Mouse (Mus musculus): ENCODE results near the gene Pax2.
A peak's percentile ranks its signal among the peaks of the same experiment; 100 is the strongest.

Pax2 gene

DNA sequence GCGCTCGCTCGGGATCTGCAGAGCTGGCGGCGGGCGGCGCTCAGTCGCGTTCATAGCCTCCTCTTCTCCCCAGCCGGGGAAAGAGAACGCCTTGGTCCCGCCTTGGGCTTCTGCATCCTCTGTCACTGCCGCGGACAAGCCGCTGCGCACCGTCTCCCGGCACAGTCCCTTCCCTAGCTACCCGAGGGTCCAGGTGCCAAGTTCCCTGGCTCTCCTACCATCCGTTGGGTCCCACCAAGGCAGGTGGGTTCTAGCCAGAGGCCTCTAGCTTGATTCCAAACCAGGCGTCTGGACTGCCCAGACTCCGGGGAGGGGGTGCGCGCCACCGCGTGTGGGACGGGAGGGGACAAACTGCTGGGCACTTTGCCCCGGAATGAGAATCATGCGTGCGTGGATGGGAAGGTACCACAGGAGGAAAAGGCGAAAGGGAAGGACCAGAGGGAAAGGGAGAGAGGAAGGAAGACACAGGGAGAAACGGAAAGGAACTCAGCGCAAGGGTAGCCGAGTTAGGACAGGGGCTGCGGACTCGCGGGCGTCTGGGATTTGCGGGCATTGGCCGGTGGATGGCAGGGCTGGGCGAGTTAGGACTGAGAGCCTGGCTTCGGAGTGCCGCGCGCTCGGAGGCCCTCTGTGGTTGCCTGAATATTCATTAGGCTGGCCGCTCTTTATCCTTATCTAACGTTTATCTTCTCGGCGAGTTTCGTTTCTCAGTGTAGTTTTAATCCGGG is at the start of gene Pax2:
Gene Pax2, plus strand, starts transcription at position 353 of the 728 bp plus-strand sequence.
- no peak for DNase-seq (ENCODE audit: low spot score)

DNA sequence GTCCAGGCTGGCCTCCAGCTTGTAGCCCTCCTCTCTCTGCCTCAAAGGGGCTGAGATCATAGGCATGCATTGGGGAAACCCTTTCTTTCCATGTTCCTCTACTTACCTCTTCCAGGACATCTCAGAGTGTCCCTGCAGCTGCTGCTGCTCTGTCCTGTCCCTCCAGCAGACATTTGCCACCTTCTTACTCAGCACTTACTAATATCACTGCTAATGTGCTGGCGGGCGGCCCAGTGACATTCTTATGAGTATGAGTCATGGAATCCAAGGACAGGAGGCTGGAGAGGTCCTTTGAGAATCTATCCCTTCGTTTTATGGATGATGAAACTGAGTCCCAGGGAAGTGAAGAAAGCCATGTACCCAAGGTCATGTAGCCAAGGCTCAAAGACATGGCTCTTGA is 47.0 kb upstream of the Pax2 start:
- no peak for DNase-seq (ENCODE audit: low spot score)

DNA sequence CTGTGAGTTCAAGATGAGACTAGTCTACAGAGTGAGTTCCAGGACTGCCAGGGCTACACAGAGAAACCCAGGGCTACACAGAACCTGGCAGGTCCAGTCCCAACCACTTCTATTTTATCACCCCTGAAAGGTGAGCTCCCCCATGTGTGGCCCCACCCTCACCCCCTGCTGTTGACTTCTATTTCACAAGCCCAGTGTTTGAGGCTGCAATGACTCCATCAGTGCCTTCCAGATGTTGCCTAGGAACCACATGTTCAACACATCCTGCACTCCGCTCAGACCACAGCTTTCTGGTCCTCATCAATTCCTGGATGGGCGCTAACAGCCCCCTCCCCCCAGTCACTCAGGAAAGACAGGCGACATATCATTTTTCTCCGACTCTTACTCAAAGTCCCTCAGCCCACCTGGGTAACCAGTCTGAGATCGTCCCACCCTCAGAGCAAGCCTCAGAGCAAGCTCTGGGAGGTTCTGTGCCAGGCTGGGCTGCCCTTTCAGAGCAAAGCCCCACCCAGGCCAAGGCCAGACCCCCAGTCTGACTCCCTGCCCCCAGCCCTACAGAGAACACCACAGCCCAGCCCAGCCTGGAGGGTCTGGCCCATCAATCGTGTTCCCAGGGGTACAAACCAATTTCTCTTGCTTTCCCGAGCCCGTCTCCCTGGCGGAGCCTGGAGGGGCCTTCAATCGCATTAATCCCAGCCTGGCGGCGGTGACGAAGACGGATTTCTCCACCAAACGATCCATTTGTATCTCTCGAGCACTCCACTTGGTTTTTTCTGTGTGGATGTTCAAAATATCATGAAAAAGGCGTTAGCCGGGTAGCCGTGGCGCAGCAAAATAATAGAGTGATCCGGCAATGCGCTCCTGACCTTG is 38.9 kb upstream of the Pax2 start:
- no peak for DNase-seq (ENCODE audit: low spot score)

DNA sequence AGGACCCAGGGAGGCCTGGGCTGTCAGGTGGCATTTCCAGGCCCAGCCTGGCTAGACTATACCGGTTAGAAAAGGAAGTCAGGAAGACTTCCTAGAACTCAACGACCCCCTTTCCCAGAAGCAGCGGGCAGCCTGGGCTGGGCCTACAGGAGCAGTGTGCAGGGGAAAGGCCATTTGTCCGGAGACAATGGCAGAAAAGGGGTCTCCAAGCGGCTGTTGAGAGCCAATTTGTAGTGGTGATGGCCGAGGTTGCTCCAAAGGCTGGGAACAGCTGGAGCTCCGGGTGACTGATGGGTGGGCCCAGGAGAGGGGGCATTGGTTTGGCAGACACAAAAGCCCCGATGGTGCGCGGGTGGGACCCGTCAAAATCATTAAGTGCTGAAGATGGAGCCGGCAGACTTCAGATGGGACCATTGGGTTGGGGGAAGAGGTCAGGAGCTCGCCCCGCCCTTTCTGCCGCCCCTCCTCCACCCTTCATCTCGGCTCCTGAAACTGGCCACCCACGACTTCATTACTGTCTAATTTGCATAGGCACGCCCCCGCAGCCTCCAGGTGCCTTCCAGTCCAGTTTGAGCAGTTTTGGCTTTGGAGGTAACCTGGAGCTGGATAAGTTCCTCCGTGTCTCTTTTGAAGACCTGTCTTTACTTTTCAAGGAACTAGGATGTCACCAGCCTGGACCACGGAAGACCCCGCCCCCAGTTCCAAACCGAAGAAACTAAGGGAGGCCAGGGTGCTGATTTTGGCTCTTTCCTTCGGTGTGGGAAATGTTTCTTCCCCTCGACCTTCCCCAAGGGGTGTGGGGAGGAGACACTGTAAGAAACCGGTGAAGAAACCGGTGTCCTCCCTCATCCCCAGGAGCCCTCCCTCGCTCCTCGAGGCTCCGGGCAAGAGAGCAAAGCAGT is 36.3 kb upstream of the Pax2 start:
- DNase-seq (ENCODE audit: low spot score), result no peak

DNA sequence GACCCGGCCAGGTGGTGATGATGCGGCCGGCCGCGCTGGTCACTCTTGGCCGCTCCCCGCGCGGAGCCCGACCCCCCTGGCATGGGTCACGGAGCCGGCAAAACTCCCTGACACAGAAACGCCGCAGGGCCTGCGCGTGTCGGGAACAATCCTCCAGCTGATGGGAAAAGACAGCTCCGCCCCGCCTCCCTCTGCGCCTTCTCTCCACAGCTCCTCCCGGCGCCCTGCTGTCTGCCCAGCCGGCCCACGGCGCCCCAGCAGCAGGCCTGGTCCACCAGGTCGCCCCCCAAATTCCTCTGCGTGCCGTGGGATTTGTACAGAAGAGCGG is 35.7 kb upstream of the Pax2 start:
- DNase-seq (ENCODE audit: low spot score), result no peak

DNA sequence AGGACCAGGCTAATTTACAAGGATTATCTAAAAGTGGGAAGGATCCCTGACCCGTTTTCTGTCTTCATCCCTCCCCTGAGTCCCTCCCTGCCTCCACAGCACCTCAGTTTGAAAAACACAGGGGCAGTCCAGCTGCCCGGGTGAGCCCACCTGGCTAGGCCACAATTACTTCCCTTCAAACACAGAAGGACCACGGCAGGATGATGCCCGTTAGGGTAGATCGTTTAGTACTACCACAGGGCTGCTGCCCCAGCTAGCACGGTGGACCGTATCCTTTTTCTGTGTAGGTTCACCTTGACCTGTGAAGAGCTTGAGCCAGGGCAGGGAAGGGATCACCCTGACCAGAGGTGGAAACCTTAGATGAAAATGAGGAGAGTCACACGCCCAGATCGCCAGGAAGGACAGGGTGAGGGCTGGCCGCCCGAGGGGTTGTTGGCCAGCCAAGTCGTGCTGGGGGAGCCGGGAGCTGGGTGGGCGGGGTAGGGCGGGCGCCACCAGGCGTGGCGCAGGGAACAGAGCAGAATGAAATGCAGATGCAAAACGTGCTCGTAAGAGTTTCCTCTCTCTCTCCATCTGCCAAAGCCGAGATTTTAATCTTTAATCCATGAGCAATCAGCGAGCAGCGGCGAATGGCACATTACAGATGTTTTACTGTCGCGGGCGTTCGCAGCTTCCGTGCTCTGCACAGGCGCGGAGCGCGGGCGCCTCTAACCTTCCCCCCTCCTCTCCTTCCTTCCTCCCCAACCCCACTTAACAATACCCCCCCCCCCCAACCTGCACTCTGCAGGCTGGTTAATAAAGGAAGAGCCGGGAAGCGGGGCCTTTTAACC is 32.0 kb upstream of the Pax2 start:
- no peak for DNase-seq (ENCODE audit: low spot score)

DNA sequence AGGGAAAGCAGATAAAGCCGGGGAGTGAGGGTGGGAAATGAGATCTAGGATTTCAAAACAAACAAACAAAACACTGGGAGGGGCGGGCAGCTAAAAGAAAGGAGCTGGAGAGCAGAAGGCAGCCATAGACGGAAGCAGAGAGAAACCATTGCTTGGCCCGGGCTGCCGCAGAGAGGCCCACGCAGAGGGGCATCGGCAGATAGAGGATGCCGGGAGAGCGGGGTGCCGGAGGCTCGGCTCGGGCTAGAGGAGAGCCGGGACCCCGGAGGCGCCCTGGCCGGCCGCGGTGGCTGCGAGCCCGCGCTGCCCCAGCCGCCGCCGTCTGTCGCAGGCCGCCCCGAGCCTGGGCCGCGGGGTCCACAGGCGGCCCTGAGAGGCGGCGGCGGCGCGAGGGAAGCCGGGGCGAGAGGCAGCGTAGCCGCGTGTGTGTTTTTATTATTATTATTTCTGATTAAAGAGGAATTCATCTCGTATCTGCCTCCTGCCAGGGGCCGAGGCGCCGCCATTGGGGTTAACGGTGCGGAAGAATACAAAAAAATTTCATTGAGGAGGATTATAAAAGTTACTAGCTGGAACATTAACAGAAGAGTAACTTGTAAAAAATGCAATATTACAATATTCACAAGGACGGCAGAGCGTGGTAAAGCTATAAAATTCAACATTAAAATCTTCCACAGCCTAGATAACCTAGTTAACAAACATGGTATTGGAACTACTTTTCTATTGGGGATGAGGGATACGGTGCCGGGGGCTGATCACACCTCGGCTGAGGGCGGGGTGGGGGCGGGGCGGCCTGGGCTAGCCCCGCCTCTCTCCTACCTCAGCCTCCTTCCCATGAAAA is 29.7 kb upstream of the Pax2 start:
- peak; percentile 5 for DNase-seq (ENCODE audit: low spot score)

DNA sequence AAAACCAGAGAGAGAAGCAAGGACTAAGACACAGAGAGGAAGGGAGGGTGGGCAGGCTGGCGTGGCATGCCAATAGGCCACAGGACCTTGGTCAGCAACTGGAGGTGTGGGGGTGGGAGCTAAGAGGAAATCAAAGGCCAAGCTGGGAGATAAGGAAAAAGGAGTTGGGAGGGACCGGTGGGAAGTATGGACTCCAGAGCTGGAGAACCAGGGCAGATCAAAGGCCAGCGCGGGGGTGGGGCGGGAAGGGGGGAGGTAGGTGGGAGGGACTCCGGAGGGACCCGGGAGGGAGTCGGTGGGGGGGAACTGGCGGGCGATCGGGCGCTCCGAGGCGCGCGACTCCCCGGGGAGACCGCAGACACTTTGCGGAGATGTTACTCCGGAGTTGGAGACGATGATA is 21.7 kb upstream of the Pax2 start:
- DNase-seq (ENCODE audit: low spot score), result no peak

DNA sequence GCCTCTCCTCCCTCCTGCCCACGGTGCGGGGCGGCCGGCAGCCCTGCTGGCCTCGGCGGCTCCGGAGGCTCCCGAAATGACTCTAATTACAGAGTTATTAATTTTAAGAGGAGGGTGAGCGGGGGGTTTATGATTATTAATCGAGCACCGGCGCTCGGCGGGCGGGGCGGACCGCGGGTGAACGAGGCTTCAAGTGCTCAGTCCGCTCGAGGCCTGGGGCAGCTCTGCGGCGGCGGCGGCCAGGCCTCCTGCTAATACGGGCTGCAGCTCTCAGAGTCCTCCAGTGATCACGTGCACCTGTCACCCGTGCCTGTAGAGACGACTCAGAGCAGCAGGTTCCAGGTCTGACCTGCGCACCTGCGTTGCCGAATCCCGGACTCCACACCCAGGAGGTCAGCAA is 21.2 kb upstream of the Pax2 start:
- no peak for DNase-seq (ENCODE audit: low spot score)

DNA sequence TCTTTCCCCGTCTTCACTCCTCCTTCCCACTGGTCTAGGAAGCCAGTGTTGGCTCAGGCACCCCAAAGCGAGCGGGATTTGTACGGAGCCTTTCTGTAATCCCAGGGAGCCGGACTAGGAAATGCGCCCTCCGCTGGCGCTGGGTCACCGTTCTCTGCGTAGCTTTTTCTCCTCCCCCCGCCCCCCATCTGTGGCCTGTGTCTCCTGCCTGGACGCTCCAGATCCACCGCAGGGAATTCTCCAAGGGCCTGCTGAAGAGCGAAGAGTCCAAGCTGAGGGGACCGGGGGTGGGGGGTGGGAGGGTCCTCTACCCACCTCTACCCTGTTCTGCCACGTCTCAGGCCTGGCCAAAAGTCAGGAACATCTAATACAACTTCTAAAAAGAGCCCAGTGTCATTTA is 15.5 kb upstream of the Pax2 start:
- no peak for DNase-seq (ENCODE audit: low spot score)

DNA sequence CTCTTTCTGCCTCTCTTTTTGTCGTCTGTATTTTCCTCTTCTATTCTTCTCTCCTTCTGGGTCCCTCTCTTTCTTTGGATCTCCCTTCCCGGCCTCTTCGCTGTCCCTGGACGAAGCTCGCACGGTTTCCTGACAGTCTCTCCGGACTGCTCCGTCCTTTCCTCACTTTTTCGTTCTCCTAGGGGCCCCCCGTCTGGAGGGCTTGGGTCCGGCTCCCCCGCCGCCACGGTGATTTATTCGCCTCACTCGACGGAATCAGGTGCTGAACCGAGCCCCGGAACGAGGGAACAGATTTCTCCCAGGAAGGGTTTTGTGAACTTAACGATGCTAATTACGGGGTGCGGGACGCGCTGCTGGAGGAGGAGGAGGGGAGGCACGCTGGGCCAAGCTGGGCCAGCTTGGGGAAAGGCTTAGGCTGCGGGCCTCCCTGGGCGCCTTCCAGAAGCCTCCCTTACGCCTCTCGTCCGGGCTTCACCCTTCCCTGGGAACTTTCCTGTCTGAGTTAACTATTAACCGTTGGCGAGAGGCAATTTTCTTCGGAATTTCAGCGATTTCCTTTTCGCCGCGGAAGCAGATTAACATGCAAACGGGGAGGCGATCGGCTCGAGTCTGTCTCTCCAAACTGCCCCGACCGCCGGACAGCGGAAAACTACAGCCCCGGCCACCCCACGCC is 14.6 kb upstream of the Pax2 start:
- DNase-seq (ENCODE audit: low spot score), result no peak

DNA sequence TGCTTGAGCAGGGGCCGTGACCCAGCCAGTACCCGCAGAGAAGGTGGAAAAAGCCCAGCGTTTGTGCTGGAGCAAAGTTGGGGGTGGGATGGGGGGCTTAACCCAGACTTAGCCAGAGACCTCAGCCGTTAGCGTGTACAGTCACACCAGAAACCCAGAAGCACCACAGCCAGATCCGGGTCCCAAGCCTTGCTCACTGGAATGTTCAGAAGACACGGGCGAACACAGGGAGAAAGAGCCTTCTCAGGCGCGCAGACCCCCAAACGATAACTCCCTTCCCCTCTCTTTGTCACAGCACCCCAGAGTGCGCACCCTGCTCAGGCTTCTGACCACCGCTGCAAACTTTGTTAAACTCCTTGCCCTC is 14.1 kb upstream of the Pax2 start:
- no peak for DNase-seq (ENCODE audit: low spot score)

DNA sequence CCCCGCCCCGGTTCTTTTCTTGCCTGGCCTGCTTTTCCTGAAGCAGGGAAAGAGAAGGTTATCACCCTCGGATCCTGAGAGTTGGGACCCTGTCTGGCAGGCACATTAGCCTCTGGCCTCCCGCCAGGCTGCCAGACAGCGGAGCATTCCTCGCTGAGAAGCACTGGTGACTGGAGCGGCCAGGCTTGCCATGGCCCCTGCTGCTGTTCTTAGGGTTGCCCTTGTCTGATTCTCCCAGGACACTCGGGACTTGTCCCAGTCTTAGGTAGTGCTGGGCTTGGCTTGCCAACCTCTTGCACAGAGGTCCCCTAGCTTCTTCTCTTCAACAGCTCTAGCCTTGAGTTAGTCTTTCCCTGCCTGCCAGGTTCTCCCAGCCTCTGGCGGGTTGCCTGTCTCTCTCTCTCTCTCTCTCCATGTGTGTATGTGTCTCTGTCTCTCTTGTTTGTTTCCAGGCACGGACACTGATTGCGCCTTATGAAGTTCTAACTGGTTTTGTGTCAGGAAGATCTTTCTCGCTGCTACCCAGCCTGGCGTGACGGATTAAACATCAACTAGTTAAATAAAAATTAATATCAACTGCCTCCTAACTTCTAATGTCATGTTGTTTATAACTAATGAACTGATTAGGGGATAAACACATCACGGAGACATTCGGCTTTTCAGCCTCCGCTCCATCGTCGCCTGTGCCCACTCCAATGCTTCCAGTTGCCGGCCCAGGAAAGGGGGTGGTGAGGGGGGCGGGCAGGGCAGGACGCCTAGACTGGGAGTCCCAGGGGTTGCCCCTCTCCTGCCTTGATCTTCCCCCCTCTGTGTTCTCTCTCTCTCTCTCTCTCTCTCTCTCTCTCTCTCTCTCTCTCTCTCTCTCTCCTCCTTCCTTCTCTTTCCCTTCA is 13.5 kb upstream of the Pax2 start:
- DNase-seq (ENCODE audit: low spot score), result no peak

DNA sequence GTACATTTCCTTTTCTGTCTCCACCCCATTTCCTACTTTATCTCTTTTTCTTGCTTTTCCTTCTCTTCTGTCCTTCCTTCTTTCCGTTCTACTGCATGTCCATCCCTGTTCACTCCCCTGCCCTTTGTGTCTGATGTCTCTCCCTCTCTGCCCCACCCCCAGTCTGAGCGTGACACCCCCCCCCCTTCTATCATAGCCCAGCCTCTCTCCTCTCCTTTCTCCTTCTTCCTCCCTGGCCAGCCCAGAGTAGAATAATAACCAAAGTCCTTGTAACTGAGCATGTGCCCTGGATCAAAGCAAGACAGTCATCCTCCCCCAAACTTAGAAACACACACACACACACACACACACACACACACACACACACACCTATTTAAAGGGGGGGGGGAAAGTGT is 12.8 kb upstream of the Pax2 start:
- DNase-seq (ENCODE audit: low spot score), result no peak

DNA sequence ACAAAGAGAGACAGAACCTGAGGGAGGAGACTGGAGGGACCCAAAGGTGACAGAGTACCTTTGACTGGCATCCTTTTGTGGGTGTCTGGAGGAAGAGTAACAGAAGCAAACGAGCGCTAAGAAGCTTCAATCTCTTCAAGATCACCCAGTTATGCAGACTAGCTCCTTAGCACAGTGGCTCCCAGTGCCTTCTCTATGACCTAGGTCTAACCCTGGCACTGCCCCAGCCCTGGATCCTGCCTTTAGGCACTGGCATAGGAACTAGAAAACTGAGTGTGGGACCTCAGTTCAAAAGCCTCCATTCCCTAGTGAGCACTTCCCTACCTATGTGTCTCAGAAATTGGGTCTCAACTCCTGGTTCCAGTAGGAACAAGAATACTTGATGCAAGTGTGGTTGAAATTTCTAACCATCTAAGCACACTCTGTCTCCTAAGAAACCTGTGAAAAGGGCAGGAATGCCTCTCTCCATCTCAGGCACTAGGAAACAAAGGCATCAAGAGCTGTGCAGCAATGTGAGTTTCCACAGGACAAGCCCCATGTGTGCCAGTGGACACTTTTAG is 11.8 kb upstream of the Pax2 start:
- DNase-seq (ENCODE audit: low spot score), result no peak

DNA sequence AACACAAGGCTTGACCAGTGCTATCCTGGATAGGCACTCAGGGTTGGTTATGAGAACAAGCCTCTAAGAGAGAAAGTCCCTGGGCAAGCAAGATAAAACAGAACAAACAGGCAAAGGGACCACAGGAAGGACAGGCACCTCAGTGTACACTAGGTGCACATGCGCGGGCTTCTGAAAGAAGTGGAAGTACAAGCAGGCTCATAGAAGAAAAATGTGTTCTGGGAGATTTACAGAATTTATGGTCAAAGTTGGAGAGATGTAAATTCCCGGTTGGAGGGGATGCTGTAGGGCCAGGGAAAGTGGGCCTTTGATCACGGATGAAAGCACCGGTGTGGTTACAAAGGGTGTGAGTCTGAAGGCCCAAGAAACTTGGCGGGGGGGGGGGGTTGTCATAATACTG is 10.1 kb upstream of the Pax2 start:
- DNase-seq (ENCODE audit: low spot score), result no peak

DNA sequence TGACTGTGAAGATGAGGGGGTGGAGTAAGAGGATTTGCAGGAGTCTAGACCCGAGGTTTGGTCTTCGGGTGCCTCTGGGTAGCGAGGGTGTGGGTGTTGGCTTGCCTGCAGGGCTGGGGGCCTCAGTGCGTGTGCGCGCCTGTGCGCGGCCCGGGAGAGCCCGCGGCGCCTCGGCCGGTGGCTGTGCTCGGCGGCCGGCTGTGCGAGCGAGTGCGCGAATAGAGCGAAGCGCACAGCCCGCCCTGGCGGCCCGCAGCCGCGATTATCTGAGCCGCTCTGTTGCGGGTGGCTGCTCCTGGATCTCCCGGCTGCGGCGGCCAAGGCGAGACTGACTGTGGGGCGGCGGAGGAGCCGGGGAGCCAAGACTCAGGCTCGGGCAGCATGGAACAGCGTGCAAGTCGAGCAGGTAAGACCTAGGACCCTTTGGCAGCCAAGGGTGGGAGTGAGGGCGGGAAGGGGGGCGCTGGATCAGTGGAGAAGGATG is 9.3 kb upstream of the Pax2 start:
- no peak for DNase-seq (ENCODE audit: low spot score)

DNA sequence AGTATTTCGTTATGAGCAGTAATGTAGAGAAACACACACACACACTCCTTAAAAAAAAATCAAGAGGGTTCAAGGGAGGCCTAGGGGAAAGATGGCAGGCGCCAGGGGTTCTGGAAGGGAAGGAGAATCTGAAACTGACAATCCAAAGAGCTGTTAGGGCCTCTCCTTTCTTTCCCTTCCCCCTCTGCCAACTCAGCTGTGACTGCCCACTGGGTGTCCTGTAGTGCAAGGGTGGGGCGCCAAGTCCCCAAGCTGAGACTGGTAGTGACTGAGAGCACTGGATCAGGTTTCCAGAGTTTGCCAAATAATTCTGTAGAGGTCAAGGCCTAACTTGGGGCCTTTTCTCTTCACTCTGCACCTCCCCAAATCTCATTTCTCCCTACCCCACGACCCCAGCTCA is 8.4 kb upstream of the Pax2 start:
- no peak for DNase-seq (ENCODE audit: low spot score)

DNA sequence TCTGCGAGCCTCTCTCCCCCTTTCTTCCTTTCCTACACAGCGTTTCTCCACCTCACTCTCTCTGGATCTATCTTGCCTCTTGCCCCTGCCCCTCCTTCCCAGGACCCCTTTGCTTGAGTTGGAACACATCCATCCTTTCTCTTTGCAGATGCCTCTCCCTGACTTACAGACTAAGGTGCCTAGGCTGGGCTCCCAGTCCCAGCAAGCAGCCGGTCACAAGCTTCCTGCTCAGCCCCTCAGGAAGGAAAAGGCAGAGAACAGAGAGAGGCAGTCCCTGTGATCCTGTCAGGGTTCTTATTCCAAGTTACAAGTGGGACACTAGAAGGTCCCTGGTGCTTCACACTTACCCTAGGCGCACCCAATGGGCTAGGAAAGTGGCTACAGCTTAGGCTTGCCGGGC is 7.6 kb upstream of the Pax2 start:
- no peak for DNase-seq (ENCODE audit: low spot score)
